Mouse (Mus musculus): ENCODE measurements around the gene Plagl1.
A peak's percentile ranks its signal among the peaks of the same experiment; 100 is the strongest.
"Not testable (repeated sequence)": the region's sequence is repeated elsewhere in the genome, so short reads cannot be mapped to it uniquely, and the experiment has no call there.

The Plagl1 gene

DNA sequence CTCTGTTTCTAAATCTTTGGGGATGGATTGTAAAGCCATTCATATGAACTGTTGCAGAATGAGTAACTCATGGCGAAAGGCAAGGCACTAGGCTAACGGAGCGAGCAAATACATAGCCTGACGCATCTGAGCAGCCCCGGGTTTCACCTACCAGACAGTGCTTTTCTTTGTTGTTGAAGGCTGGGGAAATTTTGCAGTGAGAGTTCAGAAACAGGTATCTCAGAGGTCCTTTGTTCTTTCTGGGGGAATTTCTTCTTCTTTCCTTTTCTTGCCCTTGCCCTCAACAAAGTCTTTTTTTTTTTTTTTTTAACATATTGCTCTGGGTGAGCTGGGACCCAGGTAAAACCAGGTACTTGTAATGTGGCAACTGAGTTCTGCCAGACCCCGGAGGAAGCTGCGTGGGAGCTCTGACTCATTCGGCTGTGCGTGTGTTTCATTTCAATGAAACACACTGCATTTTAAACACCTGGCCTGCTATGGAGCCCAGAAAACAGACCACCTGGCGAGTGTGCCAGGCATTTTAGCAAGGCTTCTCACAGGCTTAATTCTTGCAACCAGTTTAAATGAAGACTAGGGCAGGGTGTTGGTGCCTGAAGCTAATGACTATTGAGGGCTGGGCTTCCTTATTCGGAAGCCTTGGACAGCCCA, at the start of gene Plagl1:
Gene Plagl1 (plus strand): TSS at position 484 of the 648 bp plus-strand sequence.
- DNase-seq (ENCODE audit: low spot score) = no peak

DNA sequence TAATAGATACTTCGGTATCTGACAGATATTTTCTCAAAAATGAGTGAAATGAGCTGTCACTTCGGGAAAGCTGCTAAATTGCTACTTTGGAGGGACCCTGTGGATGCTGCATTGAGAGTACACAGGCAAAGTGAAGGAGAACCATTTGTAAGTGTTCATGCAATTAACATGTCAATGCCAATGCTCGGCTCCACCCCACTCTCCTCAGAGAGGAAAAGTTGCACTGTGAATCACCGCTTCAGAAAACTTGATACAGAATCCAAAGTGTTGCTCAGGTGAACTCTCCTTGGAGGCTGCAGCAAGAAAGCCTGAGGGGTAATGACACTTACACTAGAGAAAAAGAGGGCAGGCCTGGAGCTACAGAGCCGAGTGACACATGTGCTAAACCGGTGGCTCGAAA, 46.3 kb upstream of the Plagl1 start:
- no peak for DNase-seq (ENCODE audit: low spot score)

DNA sequence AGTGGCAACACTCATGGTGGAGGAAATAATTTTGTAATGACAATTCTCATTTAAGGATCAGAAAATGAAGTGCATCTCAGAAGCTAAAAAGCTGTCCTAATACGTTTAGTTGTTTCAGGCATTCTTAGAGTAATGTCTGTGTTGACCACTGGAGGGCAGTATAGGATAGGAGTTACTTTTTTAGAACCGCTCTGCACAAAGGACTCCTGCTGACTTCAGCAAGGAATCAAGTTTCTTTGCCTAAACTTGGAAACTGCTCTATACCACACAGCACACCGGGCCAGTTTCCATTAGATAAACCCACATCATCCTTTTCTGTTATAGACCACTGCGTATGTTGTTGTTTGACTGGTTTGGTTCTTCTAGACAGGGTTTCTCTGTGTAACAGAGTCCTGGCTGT, 43.7 kb upstream of the Plagl1 start:
- peak; percentile 62 for DNase-seq (ENCODE audit: low spot score)

DNA sequence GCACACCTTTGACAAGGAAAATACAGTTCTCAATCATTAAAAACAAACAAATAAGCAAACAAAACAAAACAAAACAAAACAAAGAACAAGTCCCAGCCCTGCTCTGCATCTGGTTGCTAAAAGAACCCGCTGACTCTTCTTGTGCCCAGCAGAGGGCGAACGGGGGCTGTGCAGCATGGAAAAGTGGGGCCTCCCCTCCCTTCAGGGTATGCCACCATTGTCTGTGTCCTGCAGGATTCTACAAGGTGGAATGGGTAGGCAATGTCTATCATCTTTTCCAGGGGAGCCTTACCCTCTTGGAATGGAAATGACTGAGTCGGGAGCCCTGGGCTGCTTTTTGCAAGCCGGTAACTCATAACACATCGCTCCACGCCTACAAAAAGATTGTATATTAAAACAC, 41.8 kb upstream of the Plagl1 start:
- peak; percentile 25 for DNase-seq (ENCODE audit: low spot score)

DNA sequence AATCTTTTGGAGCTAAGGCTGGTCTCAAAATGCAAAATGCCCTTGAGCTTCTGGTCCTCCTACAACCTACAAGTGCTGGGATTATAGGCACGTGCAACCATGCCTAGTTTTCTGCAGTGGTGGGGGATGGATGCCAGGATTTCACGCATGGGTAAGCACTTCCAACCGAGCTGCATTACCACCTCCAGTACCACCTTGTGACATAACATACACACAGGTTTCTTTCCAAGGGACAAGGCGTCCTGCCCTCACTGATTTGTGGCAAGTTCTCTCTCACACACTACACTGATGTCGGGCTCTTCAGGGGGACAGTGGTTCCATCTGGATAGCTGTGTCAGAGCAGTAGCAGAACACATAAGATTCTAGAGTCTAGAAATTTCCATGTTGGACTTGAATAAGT, 41.3 kb upstream of the Plagl1 start:
- DNase-seq (ENCODE audit: low spot score) = no peak

DNA sequence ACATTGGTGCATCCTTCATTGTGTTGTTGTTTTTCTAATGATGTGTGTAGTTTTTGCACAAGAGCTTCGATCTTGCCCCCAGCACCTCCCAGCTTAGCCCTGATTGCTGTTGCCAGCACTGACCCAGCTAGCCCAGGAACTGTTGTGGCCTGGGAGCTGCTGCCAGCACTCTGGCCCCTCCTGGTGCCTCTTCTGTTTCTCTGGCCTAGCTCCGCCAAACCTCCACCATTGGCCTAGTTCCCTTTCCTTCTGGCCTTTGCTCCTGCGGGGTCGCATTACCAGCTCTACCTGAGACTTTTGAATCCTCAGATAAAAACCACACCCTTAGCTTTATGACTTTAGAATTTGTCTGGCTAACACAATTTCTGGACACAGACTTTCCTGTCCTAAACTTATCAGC, 38.2 kb upstream of the Plagl1 start:
- no peak for DNase-seq (ENCODE audit: low spot score)

DNA sequence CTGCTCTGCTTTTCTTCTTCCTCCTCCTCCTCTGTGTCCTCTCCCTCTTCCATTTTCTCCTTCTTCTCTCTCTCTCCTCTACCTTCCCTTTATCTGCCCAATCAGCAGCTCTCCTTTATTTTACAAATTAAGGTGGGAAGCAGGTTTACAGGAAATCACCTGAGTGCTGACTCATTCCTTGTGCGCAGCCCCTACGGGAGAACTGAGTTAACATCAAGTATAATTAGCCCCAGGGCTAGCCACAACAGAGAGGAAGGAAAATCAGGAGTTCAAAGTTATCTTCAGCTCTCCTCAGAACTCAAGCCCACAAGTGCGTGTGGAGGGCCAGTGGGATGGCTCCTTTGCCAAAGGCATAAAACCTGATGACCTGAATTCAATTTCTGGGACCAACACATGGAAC, 36.3 kb upstream of the Plagl1 start:
- not testable (repeated sequence) for DNase-seq (ENCODE audit: low spot score)

DNA sequence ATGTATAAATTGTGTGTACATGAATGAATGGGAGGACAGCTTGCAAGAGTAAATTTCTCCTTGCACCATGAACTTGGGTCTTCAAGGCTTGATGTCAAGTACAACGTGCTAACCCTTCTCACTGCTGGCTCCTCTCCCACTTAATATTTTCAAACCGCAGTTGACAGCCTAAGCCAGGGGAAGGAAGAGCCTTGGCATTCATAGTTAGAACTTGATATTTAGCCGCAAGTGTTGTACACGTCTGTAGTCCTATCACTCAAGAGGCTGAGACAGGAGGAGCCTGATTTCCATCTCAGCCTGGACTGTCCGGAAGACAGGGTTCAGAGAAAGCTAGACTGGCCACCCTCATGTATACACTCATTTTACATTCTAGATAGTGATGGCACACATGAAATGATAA, 32.6 kb upstream of the Plagl1 start:
- no peak for DNase-seq (ENCODE audit: low spot score)

DNA sequence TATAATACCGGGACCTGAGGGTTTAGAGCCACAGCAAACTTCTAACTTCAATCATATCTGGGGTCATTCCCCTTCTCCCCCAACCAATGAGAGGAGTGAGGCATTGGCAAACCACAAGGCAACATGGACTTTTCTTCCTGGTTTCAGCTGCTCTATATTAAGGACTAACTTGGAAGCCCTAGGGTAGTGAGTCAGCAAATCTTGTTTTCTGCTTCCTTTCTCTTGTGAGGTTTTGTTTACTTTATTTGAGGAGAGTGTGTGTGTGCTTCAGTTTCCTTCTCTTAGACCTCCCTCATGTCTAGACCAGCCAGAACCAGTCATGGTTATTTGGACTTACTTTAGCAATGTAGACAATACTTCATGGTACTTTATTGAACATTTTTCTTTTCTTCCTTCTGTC, 32.1 kb upstream of the Plagl1 start:
- DNase-seq (ENCODE audit: low spot score) = no peak

DNA sequence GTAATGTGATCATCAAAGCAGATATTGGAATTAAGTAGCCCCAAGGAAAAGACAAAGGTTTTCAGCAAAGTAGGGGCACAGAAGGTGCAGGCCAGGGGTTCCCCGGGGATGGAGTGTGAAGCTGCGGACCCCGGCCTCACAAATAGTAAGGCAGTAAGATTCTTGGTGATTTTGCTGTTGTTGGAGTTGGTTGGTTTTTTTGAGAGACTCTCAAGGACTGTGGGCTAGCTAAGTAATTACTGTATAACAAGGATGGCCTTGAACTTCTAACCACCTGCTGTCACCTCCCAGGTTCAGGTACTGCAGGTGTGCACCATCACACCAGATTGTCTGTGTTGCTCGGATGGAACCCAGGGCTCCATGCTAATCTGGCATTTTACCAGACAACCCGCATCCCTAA, 30.9 kb upstream of the Plagl1 start:
- no peak for DNase-seq (ENCODE audit: low spot score)

DNA sequence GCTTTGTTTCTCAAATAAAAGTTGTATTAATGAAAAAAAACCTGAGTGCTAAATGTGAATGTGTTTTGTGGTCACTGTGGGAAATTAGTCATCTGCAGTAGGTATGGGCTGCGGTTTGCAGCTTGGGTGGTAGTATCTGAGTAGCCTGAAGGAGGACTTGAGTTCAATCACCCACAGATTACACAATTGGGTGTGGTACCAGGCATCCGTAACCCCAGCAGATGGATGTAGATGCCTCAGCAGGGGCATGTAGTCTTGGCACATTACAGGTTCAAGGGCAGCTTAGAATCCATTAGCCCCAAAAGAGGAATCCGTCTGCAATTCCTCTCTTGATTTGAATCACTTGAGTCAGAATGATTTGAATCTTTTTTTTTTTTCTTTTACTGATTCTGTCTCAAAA, 25.0 kb upstream of the Plagl1 start:
- no peak for DNase-seq (ENCODE audit: low spot score)

DNA sequence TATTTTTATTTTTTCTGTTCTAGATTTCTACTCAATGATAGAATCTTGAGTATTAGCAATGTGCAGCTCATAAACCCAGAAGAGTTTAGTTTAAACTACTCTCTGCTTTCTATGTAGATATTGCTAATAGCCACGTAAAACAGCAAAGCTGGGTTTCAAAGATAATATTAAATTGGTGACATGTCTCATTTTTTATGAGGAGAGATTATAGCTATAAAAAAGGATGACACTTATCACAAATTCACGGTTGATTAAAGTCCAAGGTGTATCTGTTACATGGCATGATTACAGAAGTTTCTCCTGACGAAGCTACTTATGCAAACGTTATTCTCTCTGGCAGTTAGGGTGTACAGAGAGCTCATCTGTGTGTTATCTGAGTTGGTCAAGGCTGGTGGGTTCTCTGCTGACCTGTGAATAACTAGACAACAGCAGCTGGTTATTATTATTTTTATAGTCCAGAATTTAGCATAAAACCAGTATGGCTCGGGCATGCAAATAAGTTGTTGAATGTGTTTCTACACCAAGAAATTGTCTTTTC, 20.6 kb upstream of the Plagl1 start:
- no peak for DNase-seq (ENCODE audit: low spot score)

DNA sequence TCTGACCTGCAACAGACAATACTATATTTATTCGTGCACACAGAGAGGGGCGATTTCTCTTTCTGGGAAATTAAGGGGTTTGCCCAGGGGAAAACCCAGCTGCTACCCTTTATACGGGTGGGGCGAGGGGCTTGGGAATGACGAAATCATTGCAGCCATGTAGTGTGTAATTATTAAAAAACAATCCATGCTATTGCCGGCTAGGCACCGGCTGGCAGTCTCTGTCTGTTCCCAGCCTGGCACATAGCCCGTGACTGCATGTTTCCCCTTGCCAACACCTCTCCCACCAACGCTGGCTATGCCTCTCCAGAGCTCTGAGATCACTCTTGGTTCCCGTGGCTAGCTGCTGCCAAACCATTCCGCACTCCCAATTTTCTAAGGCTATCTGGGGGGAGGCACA, 15.6 kb upstream of the Plagl1 start:
- no peak for DNase-seq (ENCODE audit: low spot score)

DNA sequence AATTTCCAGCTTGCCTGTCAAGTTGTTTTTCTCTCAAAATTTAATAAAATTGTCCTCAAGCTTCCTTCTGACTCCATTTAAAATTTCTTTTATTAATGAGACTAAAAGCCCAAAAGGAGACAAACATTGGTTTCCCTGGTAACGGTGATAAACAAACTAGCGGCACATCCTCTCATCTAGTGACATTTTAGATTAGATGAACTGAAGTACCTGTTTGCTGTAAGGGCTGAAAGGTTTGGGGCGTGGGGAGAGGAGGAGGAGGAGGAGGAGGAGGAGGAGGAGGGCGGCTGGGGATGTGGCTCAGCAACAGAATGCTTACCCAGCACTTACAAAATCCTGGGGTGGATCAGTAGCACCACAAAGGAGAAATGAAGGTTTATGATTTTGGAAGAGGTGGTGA, 12.5 kb upstream of the Plagl1 start:
- DNase-seq (ENCODE audit: low spot score) = no peak

DNA sequence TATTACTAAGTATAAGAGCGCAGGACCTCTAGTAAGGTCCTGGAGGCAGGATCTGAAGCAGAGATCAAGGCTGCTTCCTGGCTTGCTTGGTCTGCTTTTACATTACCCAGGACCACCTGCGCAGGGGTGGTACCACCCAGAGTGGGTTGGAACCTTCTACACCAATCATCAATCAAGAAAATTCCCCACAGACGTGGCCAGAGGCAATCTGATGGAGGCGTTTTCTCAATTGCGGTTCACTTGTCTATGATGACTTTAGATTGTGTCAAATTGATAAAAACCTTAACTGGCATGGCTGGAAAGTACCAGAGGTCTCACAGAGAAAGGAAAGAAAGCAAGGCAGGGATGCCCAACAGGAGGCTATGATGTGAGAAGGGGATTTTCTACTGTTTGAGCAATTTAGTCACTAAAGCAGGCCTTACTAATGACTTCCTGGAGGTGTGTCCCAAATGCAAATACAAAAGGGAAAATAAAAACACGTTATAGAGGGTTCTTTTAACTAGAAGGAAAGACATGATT, 3.4 kb upstream of the Plagl1 start:
- DNase-seq (ENCODE audit: low spot score) = no peak

DNA sequence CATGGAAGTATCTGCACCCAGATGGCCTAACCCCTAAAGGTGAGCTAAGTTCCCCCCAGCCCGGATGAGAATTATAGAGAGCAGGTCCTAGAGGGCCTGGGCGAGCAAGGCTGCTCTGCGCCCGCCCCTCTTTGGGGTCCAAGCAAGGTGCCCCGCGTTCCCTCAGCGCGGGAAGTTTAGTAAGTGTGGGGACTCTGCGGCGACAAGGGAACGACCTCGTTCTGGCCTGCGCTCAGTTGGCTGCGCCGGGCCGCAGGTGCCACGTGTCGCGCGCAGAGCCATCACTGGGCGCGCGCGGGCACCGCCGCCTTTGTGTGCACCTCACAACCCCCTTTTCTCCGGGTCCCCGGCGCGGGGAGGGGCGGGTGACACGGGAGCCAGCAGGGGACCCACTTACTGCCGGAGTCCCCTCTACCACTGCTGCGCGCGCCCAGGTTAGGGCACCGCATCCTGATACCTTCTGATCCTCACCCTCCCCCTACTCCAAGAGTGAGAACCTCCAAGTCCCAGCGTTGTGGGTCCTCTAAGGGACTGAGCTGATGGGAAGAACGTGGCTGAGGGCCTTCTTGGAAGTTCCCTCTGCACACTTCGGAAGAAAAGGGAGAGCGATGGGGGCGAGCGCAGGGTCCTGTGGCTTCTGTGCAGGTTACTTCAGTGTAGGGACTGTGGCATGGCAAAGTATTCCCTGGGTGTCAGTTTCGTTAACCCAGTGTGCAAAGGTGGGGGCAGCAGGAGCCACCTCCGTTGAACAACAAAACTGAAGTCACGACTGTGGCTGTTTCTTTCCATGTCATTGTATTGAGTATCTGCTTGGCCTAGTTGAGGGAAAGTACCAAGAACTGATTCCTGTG, 742 bp downstream of the Plagl1 start:
- no peak for DNase-seq (ENCODE audit: low spot score)

DNA sequence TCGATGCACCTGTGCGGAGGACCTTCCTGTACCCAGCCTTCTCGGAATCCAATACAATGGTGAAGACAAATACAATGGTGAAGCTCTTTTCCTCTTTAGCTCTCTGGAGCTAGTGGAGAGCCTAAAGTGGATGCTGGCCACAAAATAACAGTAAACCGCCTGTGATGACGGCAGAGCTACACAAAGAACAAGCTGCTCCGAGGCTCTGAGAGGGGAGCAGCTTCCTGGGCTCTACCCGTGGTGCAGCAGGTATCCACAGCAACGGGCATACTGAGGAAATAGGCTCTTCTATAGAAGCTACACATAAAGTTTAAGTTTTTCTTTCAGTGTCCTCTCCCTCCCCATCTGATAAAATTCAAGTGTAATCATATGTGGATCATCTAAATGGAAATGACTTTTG, 2.1 kb downstream of the Plagl1 start:
- DNase-seq (ENCODE audit: low spot score) = no peak

DNA sequence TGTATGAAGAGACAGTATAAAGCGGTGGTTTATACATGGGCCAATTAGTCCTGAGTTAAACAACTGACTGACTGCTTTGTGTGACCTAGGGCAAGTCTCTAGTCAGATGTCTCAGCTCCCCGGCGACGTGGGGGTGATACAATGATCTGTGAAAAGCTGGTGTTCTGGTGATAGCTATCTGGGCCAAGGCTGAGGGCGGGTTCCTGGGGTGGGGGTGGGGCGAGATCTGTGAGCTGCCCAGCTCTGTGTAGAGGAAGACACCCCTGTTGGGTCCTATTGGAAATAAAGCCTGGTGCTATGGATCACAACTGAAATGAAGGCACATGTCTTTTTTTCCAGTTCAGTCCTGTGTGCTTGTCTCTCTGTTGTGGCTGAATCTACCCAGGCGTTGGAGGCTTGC, 3.2 kb downstream of the Plagl1 start:
- no peak for DNase-seq (ENCODE audit: low spot score)

DNA sequence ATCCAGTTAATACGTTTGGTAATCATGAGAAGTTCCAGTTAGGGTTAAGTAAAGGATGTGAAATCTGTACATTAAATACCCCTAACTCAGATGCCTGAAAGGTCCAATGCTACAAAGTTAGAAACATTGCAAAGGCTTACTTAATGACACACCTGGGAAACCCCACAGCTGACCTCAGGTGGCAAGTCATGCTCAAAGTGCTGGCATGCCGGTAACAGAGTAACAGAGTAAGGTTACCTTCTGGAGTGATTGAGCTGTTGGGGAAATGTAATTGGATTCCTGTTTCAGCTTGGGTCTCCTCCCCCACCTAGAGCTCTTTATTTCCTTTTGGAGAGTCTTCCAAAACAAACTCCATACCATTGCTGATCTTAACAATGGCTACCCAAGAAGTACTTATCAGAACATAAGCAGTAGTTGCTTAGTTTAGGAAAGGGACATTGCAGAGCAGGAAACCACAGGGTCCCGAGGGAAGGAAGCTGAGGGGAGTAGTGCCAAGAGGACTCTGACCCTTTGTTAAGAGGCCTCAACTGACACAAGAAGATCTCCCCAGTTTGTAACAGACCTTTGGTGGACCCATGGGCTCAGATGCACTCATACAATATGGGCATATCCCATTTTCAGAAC, 4.9 kb downstream of the Plagl1 start:
- DNase-seq (ENCODE audit: low spot score) = no peak

DNA sequence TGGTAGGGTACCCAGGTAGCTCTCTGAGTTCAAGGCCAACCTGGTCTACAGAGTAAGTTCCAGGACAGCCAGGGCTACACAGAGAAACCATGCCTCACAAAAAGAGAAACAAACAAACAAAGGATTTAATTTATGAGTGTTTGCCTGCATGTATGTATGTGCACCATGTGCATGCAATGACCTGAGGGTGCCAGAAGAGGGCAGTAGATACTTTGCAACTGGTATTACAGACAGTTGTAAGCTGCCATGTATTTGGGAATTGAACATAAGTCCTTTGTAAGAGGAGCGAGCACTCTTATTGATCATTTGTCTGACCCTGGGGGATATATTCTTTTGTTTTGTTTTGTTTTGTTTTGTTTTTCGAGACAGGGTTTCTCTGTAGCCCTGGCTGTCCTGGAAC, 10.7 kb downstream of the Plagl1 start:
- no peak for DNase-seq (ENCODE audit: low spot score)

DNA sequence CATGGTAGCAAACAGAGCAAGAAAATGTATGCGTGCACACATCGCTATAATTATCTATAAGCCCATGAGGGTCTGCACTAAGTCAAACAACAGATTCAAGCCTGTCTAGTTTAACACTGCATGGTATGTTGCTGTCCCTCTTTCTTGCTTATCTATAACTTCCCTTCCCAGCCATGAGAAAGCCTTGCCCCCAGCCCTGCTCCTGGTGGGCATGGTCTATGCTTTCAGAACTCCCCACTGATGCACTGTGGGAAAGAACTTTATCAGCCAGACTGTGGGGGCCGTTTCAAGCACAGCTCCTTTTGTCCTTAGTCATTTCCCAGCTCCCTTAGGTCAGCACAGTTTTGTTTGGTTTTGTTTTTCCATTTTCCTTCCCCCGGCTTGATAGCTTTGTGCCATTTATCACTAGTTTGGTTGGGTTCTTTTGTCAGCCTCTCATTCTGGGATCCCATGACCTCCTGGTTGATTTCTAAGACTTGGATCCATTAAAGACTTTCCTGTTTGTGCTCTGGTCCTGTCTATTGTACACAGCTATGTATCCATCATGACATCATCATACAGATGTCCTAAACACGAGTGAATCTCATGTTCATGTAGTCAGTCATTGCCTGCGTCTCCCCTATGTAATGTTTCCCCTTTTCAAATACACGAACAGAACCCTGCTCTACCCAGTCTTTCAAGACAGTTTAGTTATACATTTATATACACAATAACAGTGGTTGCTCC, 16.7 kb downstream of the Plagl1 start:
- no peak for DNase-seq (ENCODE audit: low spot score)

DNA sequence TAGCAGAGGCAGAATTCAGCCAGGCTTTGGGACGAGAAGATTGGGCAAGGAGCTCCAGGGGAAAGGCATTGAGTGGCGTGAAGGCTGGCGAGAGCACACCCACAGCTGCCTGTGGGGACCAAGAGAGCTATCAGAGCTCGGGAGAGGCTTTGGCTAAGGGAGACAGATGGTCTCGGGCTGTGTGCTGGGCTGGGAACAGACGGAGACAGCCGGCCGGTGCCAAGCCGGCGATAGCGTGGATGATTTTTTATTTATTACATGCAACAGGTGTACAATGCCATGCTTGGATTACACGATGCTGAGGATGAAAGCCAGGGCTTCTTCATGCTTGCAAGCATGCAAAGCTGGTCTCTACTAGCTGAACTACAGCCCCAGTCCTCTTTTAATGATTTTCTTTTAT, 22.2 kb downstream of the Plagl1 start:
- DNase-seq (ENCODE audit: low spot score) = no peak
